Mouse (Mus musculus) layer of hippocampus, adult 11-12 months (tissue): ENCODE data around the gene Tesk2.
"Not testable (repeated sequence)": the region's sequence is repeated elsewhere in the genome, so short reads cannot be mapped to it uniquely, and the experiment has no call there.

Experiments used
- DNase-seq: peaks from one replicate; pipeline ENCODE4 v3.0.0; 2022; ENCODE audit warnings: low spot score

Tesk2 gene

DNA sequence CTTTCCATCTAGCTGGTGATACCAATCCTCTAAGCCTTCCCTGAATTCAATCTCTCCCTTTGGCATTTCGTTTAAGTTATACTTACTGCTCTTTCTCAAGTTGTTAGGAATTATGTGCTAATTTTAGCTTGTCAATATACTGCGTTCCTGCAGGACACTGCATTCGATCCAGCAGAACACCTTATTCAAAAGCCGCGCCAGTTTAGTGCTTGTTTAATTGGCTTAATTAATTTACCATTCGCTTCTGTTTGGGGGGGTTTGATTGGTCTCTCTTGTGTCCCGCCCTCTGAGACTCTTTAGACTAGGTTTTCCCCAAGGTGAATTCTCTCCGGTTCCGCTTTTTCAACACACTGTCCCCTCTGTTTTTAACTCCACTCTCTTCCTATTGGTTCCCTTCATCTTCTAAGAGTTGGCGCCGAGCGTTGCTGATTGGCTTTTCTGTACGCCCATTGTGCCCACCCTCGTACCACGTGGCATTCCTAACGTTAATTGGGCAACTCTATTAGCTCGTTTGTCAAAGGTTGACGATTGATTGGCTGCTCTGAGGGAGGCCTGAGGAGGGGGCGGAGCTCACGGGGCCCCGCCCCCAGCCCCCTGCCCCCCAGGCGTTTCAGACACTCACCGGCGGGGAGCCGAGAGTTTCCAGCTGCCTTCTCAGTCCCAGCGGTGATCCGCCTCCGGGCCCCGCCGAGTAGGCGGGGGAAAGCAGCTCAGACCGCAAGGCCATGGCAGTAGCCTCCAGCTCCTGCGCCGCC, at the start of gene Tesk2:
Tesk2 (plus strand) TSS at position 606 of the 755 bp plus-strand sequence.
- DNase-seq, result peak; percentile 96

DNA sequence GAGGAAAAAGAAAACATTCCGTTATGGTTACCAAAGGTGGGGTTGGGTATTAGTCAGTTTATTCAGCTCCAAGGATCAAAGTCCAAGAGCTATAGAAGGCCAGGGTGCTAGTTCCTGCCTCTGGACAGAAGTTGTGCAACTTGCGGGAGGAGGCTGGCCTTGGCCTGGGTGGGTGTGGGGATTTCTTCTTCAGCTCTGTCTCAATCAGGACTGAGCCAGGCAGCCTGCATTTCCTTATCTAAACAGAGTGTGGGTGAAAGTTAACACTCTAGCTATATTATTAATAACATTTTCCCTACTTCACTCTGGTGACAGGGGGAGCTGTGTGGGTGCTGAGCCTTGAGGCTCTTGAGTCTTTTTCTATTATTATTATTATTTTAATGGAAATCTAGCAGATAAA, 48.0 kb upstream of the Tesk2 start:
- peak; percentile 39 for DNase-seq

DNA sequence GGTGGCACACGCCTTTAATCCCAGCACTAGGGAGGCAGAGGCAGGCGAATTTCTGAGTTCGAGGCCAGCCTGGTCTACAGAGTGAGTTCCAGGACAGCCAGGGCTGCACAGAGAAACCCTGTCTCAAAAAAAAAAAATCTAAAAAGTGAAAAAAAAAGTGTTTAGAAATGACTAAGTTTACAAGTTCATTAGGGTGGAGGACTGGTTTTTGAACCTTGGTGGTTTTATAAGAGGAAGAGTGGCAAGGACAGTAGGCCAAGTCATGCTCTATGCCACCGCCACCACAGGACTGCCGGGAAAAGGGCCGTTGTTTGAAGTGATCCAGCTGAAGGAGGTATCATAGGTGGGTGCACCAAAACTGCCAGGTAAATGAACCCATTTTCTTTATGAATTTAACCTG, 46.0 kb upstream of the Tesk2 start:
- not testable (repeated sequence) for DNase-seq

DNA sequence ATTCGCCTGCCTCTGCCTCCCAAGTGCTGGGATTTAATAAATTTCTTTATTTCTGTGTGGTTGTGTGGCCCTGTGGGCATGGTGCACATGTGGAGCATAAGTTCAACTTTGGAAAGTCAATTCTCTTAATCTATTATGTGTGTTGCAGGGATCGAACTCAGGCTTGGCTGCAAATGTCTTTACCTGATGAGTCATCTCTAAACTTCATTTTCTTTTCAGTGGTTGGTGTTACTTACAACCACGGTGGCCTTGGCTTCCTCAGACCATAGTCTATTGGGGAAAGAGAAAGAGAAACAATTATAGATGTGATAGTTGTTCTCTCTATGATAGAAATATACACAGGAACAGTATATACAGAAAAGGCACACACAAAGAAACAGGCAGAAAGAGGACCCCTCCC, 44.7 kb upstream of the Tesk2 start:
- no peak for DNase-seq

DNA sequence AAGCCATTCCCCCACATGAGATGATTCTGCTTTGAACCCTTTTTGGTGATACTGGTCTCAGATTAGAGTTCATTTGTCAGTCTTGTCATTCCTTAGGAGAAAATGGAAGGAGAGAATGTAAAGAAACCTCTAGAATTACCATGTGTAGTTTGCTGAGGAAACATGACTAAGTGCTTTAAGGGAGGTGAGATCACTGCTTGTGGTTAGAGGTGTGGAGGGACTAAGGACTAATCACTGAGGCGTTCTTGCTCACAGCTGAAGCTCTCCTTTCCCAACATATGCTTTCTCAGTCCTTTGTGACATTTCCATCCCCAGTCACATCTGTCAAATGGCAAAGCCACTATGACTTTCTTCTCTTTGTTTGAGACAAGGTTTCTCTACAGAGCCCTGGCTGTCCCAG, 42.9 kb upstream of the Tesk2 start:
- DNase-seq, result no peak

DNA sequence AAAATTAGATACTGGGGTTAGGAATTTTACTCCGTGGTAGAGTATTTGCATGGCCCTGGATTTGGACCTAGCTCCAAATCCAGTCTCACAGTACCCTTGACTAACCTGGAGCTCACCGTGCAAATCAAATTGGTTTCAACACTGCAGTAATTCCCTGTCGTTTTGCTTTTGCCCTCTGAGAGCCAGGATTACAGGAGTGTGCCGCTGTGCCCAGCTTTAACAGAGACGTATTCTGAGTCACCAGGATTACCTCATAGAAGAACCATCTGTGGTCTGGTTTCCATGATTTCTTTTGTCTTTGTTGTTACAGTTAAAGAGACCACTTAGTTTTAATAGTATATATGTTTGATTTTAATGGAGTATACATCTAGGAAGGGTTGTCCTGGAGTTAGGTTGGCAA, 41.6 kb upstream of the Tesk2 start:
- no peak for DNase-seq

DNA sequence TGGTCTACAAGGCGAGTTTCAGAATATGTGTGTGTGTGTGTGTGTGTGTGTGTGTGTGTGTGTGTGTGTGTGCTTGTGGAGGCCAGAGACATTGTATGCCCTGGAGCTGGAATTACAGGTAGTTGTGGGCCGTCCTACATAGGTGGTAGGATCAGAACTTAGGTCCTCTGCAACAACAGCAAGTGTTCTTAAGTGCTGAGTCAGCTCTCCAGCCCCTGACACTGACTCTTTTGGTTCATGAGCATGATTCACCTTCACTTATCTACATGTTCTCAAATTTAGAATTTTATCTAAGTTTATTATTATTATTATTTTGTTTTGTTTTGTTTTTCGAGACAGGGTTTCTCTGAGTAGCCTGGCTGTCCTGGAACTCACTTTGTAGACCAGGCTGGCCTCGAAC, 40.2 kb upstream of the Tesk2 start:
- not testable (repeated sequence) for DNase-seq

DNA sequence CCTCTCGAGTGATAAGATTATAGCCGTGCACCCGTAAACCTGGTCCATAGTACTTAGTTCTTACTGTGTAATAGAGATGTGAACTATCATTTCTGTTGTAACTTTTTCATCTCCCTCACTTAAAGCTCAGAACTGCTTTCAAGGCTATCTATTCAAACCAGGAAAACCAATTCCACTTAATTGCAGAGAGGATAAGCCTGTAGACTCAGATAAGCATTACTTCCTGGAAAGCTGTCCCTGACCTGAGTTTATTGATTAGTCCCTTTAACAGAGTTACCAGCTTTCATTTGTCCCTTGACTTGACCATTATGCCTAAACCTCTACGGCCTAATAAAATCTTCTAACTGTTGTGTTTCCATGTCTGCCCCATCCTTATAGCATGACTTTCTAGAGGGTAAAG, 36.8 kb upstream of the Tesk2 start:
- DNase-seq, result no peak

DNA sequence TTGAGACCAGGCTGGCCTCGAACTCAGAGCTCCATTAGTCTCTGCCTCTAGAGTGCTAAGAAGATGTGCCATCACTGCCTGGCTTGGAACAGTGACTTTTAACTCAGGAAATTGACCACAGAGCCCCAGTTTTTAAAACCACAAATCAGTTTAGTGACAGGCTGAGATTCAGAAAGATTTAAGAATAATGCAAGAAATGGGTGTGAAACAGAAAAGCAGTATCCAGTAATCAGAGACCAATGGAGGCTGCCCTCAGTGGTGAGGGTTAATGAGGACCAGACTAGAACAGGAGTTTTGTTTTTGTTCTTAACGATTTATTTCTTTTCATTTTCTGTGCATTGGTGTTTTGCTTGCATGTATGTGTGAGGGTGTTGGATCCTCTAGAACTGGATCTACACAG, 36.1 kb upstream of the Tesk2 start:
- DNase-seq, result no peak

DNA sequence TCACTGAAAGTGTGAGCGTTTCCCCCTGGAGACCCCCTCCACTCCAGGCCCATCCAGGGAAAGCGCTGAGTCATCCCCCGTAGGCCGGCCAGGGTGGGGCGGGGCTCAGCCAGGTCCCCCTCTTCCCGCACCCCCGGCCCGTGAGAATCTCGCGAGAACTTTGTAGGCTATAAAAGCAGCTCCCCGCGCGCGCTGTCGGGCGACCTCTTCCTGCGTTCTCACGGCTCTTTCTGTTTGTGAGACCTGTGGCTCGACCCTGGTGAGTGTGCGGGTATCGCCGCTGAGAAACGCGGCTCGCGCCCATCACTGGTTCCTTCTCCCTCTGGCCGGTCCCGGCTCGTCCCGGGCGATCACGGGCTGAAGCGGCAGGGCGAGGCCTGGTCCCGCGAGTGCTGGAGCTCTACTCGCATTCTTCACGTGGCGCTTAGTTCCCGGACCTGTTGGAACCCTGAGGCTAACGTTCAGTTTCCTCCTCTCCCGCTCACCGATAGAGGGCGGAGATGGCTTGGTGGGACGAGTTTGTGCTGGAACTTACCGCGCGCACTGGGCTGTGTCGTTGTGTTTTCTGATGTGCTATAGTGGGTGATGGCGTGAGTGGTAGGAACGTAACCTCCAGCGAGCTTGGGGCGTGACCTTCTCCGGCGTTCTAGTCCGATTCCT, 35.2 kb upstream of the Tesk2 start, which contains the start of gene Prdx1:
Prdx1 (plus strand) TSS at position 143 of the 660 bp plus-strand sequence.
- DNase-seq, result peak; percentile 92

DNA sequence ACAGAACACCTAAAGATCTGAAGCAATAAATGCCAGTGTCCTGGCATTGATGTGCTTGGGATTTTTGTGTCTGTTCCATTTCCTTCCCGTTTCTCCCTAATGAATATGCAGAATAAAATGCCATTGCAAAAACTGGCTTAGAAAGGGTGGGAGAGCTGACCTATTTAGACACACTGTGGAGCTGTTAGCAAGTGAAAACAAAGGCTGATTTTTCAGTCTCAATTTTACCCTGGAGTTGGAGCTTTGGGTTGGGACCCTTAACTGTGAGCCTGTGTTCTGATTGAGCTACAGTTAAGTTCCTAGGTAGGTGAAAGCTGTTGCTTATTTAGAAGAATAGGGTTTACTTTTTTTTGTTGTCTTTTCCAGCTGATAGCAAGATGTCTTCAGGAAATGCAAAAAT, 33.7 kb upstream of the Tesk2 start:
- no peak for DNase-seq

DNA sequence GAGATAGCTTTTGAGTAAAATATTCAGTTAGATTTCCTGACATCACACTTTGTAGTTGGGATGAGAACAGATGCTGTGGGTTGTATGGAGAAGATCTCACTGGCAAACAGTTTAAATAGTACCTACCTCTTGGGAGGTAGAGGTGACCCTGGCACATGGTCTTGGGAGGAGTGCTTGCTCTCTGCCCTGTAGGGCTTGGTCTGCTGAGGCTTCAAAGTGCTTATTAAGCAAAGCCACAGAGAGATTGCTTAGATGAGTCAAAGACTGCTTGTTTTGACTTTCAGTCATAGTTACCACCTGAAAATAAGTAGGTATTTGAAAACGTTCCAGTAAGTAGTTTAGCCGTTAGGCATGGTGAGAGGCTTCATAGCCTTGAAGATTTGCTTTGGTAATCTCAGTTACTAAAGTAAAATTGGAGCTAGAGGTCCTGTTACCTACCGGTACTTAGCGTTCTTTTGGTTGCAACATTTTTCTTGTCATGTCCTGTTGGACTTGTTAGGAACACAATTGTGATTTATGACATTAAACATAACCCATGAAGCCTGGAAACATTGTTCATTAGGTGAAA, 31.4 kb upstream of the Tesk2 start:
- DNase-seq, result no peak

DNA sequence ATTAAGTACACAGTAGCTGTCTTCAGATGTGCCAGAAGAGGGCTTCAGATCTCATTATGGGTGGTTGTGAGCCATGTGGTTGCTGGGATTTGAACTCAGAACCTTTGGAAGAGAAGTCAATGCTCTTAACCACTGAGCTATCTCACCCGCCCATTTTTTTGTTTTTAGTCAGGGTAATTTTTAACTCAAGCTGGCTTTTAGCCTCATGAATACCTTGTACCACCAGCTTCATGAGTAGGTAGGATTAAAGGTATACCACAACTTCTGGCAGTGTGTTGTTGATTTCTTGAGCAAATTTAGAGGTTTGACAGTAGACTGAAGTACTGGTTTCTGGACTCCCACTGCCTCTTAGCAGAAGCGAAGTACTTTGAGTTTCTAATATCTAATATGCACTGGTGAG, 28.6 kb upstream of the Tesk2 start:
- DNase-seq, result no peak

DNA sequence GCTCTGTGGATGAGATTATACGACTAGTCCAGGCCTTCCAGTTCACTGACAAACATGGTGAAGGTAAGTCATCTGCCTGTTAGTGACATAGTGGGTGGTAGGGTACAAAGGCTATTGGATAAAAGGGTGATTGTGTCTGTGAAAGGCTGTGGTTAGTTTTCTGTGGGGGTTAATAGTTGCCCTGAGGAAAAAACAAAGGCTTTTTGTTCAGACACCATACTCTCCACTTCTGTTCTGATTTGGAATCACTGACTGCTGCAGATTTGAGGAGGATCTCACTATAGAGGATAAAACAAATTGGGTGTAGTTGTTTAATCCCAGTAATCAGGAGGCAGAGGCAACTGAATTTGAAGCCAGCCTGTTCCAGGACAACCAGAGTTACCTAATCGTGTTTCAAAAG, 27.0 kb upstream of the Tesk2 start:
- DNase-seq, result no peak

DNA sequence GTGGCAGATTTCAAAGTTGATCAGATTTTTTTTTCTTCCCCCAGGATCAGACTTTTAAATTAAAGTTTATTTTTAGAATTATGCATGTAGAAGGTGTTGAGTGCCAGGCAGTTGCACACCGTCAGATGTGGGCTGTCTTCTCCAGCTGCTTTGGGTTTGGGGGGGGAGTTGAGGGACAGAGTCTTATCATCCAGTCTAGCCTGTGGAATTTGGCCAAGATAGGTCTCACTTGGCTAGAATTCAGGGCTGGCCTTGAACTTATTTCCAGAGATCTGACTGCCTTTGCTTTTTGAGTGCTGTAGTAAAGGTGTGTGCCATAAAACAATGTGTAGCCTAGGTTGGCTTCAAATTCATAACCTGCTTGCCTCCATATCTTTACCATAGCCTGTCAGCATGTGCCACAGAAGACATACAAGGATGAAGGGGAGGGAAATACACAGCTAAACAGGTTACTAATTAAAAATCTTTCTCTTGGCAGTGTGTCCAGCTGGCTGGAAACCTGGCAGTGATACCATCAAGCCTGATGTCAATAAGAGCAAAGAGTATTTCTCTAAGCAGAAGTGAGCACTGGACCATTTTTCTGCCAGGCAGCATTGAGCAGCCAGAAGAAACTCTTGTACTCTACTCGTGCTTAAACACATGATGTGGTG, 21.9 kb upstream of the Tesk2 start:
- DNase-seq, result no peak

DNA sequence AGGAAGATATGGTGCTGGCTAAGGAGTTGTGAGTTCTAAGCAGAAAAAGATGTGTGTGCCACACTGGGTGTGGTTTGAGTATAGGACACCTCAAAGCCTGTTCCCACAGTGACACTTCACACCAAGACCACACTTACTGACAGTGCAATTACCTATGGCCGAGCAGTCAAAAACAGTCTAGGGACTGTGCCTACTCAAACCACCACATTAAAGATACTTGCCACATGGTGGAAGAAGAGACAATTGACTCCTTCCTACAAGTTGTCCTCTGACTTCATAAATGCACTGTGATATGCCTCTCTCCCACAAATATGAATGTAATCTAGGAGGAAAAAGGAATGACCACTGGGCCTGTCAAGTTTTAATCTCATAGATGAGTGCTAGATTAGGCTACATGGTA, 19.8 kb upstream of the Tesk2 start:
- no peak for DNase-seq

DNA sequence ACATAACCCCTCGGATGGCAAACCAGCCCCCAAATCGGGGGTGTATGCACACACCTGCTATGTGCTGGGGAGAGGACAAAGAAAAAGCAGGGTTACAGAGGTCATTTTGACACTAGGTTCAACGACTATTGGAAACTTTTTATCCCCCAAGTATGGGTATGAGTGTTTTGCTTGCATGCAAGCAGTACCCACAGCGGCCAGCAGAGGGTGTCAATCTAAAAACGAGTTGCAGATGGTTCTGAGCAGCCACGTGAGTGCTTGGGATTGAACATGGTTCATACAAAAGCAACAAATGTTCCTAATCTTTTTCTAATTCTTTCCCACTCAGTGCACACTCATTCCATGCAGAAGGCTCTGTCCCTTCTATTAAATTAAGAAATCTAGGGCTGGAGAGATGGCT, 16.9 kb upstream of the Tesk2 start:
- DNase-seq, result peak; percentile 58

DNA sequence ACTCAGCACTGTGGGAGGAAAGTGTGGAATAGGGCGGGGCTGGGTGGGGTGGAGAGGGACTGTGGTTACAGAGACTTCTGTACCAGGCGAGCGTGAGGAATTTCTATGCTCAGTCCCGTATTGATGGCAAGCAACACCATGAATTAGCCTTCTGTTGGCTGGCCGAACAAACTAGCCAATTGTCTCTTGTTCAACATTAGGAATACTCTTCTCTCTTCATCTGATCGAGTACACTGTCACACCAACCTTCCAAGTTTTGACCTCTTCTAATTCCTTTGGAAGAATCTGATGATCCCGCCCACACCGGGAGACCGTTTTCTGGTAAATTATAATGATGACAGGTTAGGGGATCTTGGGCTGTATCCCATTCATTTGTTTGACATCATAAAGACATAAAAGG, 13.1 kb upstream of the Tesk2 start:
- peak; percentile 52 for DNase-seq

DNA sequence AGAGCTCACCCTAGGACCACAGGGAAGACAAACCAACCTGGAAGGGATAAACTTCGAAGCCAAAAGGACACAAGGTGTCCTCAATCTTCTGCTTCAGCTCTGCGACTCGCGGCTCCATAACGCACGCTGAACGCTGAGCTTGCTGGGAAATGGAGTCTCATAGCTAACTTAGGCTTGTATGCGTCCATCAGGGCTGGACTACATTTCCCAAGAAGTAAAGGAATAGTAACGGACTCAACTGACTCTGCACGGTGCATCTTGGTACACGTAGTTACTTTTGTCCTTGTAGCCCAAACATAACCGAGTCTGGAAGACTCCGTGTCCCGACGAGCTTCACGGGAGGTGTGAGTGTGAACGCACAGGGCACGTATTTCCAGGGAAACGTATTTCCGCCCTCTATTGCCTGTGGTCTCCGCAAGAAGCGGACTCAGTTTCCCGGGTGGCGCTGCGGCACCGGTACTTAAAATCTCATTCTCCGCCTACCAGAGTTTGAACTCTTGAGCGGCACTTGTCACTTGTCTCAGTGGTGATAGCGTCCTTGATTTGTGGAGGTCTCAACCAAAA, 12.5 kb upstream of the Tesk2 start, which contains the start of the genes Mmachc and Ccdc163:
Mmachc (minus strand) TSS at position 206 of the 564 bp plus-strand sequence.
Ccdc163 (plus strand) TSS at position 309 of the 564 bp plus-strand sequence.
- peak; percentile 96 for DNase-seq

DNA sequence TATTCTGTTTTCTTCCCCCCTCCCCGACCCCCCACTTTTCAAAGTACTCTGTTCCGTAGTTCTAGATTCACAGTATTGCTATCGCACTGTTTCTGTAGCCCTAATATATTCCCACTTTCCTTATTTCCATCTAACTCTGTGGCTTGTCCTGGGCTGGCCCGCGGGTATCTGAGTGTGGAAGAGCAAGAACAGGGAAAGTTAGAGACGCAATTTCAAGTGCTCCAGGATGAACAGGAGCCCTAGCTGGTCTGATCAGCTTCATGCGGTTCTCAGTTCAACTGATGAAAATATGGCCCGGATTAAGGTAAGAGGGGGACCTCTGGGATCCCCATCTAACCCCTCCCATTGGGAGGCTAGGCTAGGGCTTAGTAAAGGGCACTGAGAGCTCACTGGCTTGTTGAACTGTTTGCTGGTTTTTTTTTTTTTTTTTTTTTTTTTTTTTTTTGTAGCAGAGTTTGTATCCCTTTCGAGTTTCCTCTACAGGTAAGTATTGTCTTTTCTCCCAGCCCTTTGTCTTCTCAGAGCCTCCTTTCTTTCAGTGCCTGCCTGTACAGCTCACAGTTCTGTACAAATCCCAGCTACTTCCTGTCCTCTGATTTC, 11.9 kb upstream of the Tesk2 start:
- no peak for DNase-seq

DNA sequence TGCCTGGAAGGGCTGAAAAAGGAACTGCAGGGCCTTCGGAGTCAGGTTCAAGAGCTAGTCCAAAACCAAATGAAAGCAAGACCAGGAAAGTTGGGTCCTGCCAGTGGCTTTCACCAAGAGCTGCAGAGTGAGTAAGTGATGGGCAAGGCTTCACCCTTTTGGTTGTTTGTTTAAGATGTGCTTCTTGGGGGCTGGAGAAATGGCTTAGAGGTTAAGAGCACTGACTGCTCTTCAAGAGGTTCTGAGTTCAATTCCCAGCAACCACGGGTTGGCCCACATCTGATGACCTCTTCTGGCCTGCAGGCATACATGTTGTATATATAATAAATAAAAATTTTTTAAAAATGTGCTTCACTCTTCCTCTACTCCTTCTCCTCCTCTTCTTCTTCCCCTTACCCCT, 10.6 kb upstream of the Tesk2 start:
- DNase-seq, result no peak

DNA sequence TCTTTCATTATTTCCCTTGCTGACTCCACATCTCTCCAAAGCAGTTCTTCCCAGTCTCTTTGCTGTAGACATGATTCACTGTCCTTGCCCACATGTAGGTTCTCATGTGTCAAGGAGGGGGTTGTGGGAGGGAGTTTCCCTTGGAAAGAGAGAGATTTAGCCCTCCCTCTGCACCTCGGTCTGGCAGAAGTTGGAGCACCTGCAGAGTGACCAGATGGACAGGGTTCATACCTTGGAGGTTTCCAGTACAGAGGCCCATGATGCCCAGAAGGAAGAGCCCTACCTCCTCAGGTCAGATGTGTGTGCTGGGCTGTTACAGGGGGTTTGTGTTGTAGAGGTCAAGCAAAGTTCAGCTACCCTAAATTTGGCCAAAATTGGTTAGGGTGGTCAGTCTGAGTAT, 8.2 kb upstream of the Tesk2 start:
- no peak for DNase-seq
